Mouse (Mus musculus): ENCODE results near the gene Znrf2.

- no peak for TF ChIP-seq CTCF (IDR thresholded peaks at IDR 0.05; ENCODE audit: borderline replicate concordance, insufficient read depth, low read depth, low read length)
- no peak for TF ChIP-seq POLR2A (IDR thresholded peaks at IDR 0.05; ENCODE audit: borderline replicate concordance, insufficient read depth, low read length)
Observed at GRCm38 (mm10) chr6:54934930-54935329, 118.2 kb downstream of the Znrf2 start.

Measured in cerebellum, adult 2 months (tissue).